Mouse (Mus musculus) stomach, embryonic 16.5 days (tissue): ENCODE data around the gene Dntt. TPM values are rescaled to one million over a fixed set of nuclear protein-coding genes. Genes with fewer than 3 reads are reported as not detected.

Experiments
- ATAC-seq: fragments of 200-750 bp; cut with Nextera tagmentation; 2 replicates; pipeline ENCODE4 v1.8.0; 2017; ENCODE audit warnings: moderate number of reproducible peaks, moderate TSS enrichment; ENCODE audit not compliant: insufficient read depth, low FRiP score
- H3K27ac ChIP-seq: fragments of 300-500 bp; sonication (generic); 2 replicates; pipeline ENCODE4 v1.5.1; 2014; ENCODE audit warnings: low read length
- H3K27me3 ChIP-seq: fragments of 300-500 bp; sonication (generic); 2 replicates; pipeline ENCODE4 v1.6.1; 2014; ENCODE audit warnings: low read length, control low read depth, mixed read lengths; ENCODE audit not compliant: control insufficient read depth, insufficient read depth
- H3K36me3 ChIP-seq: fragments of 300-500 bp; sonication (generic); 2 replicates; pipeline ENCODE4 v1.6.1; 2014; ENCODE audit warnings: low read length; ENCODE audit not compliant: control insufficient read depth, insufficient read depth
- H3K4me1 ChIP-seq: fragments of 300-500 bp; sonication (generic); 2 replicates; pipeline ENCODE4 v1.6.1; 2014; ENCODE audit warnings: low read length, control low read depth, mixed read lengths; ENCODE audit not compliant: control insufficient read depth, insufficient read depth
- H3K4me2 ChIP-seq: fragments of 300-500 bp; sonication (generic); 2 replicates; pipeline ENCODE4 v1.6.1; 2014; ENCODE audit warnings: low read depth, low read length, mixed read lengths
- H3K4me3 ChIP-seq: fragments of 300-500 bp; sonication (generic); replicated peaks from 2 replicates; pipeline ENCODE4 v1.5.1; 2014; ENCODE audit warnings: mild to moderate bottlenecking, low read length
- H3K9ac ChIP-seq: fragments of 300-500 bp; sonication (generic); 2 replicates; pipeline ENCODE4 v1.6.1; 2014; ENCODE audit warnings: low read length
- H3K9me3 ChIP-seq: fragments of 300-500 bp; sonication (generic); replicated peaks from 2 replicates; pipeline ENCODE4 v1.6.1; 2016; ENCODE audit warnings: low read length, control low read depth; ENCODE audit not compliant: control insufficient read depth
- WGBS: fragments of 180-500 bp; shearing (Covaris S2); extraction: QIAGEN DNeasy Blood & Tissue Kit; methylation state at CpG from one replicate; pipeline ENCODE4 v1.1.7; 2014; 5-methylcytosine and 5-hydroxymethylcytosine counted together
- polyA plus RNA-seq: library from polyadenylated mRNA; unstranded; fragments of >200 nt; fragmentation: Nextera tagmentation; extraction: Ambion mirVana; gene quantifications from 2 replicates; pipeline ENCODE4 v1.2.1, GENCODE M21; 2015

Dntt gene
- polyA plus RNA-seq, 1 experiment from 2014 or later, result not detected

GRCm38 (mm10) chr19:41073746-41074455 is 44.8 kb downstream of the Dntt start:
- Histone ChIP-seq H3K4me1 (no peaks in the 10 kb centered on the region), H3K27ac (no peak overlapping the region), H3K4me2 (no peak overlapping the region), H3K27me3 (no peaks in the 10 kb centered on the region), H3K36me3 (no peaks in the 10 kb centered on the region), H3K9me3 (no peaks in the 10 kb centered on the region), H3K4me3 (no peak overlapping the region), H3K9ac (no peak overlapping the region)
- no peak for ATAC-seq
- WGBS, result 83% methylated on average over 14 of the region's 14 CpGs

- Histone ChIP-seq H3K4me1 (no peaks in the 10 kb centered on the region), H3K4me2 (no peak within 1 kb of the TSS), H3K9me3 (no peaks in the 10 kb centered on the region), H3K4me3 (no peak within 1 kb of the TSS), H3K9ac (no peak within 1 kb of the TSS), H3K36me3 (no peaks in the 10 kb centered on the region), H3K27ac (no peak within 1 kb of the TSS), H3K27me3 (no peaks in the 10 kb centered on the region)
- ATAC-seq, result no peak
- WGBS, result 69% methylated on average over 3 of the region's 3 CpGs
Measured at GRCm38 (mm10) chr19:41076906-41077305, 47.8 kb downstream of the Dntt start, which contains the start of gene Opalin. TSS of gene Opalin (minus strand) at chr19:41077113.

GRCm38 (mm10) chr19:41081589-41081988 is 52.5 kb downstream of the Dntt start:
- Histone ChIP-seq H3K9ac (no peak overlapping the region), H3K4me2 (no peak overlapping the region), H3K36me3 (no peaks in the 10 kb centered on the region), H3K4me1 (no peaks in the 10 kb centered on the region), H3K9me3 (no peaks in the 10 kb centered on the region), H3K4me3 (no peak overlapping the region), H3K27me3 (no peaks in the 10 kb centered on the region), H3K27ac (no peak overlapping the region)
- WGBS, result 59% methylated on average over 3 of the region's 3 CpGs
- no peak for ATAC-seq

GRCm38 (mm10) chr19:41083646-41084045 is 54.6 kb downstream of the Dntt start:
- Histone ChIP-seq H3K4me2 (no peak overlapping the region), H3K9me3 (no peaks in the 10 kb centered on the region), H3K27ac (no peak overlapping the region), H3K9ac (no peak overlapping the region), H3K27me3 (peaks cover 8% of the 10 kb centered on the region; the same call in 1 of the 2 replicates), H3K36me3 (no peaks in the 10 kb centered on the region), H3K4me1 (no peaks in the 10 kb centered on the region), H3K4me3 (no peak overlapping the region)
- ATAC-seq, result no peak
- 85% methylated on average over 14 of the region's 14 CpGs for WGBS

GRCm38 (mm10) chr19:41086289-41086688 is 57.2 kb downstream of the Dntt start:
- no peak overlapping the region for H3K4me3 ChIP-seq
- 83% methylated on average over 6 of the region's 6 CpGs for WGBS
- no peak for ATAC-seq

GRCm38 (mm10) chr19:41086700-41087099 is 57.6 kb downstream of the Dntt start:
- no peak overlapping the region for H3K9ac ChIP-seq
- H3K4me1 ChIP-seq, result no peaks in the 10 kb centered on the region
- 2% methylated on average over 2 of the region's 2 CpGs for WGBS
- H3K27me3 ChIP-seq, result peaks cover 8% of the 10 kb centered on the region; the same call in 1 of the 2 replicates
- H3K9me3 ChIP-seq, result no peaks in the 10 kb centered on the region
- H3K4me2 ChIP-seq, result no peak overlapping the region
- no peak overlapping the region for H3K27ac ChIP-seq
- no peak overlapping the region for H3K4me3 ChIP-seq
- H3K36me3 ChIP-seq, result no peaks in the 10 kb centered on the region
- ATAC-seq, result peak; percentile 51; the same call in 1 of the 2 replicates

More at GRCm38 (mm10) chr19:41086289-41086688, 57.2 kb downstream of the Dntt start:
- Histone ChIP-seq H3K36me3 (no peaks in the 10 kb centered on the region), H3K27ac (no peak overlapping the region), H3K4me1 (no peaks in the 10 kb centered on the region), H3K9me3 (no peaks in the 10 kb centered on the region), H3K27me3 (peaks cover 8% of the 10 kb centered on the region; the same call in 1 of the 2 replicates), H3K9ac (no peak overlapping the region), H3K4me2 (no peak overlapping the region)

- H3K27ac ChIP-seq, result no peak overlapping the region
- H3K36me3 ChIP-seq, result no peaks in the 10 kb centered on the region
- no peaks in the 10 kb centered on the region for H3K9me3 ChIP-seq
- H3K9ac ChIP-seq, result no peak overlapping the region
- no peak for ATAC-seq
- H3K4me2 ChIP-seq, result no peak overlapping the region
- H3K27me3 ChIP-seq, result peaks cover 8% of the 10 kb centered on the region; the same call in 1 of the 2 replicates
- WGBS, result 63% methylated on average over 4 of the region's 4 CpGs
- H3K4me1 ChIP-seq, result no peaks in the 10 kb centered on the region
- H3K4me3 ChIP-seq, result no peak overlapping the region
Measured at GRCm38 (mm10) chr19:41087901-41088300, 58.8 kb downstream of the Dntt start.

- WGBS, result 34% methylated on average over 18 of the region's 18 CpGs
- Histone ChIP-seq H3K4me1 (no peaks in the 10 kb centered on the region), H3K9ac (0 out of 2 replicates have a peak overlapping the region, but pooled peaks have one; percentile 11), H3K9me3 (no peaks in the 10 kb centered on the region), H3K4me2 (no peak overlapping the region), H3K4me3 (no peak overlapping the region), H3K27me3 (peaks cover 8% of the 10 kb centered on the region; the same call in 1 of the 2 replicates), H3K36me3 (no peaks in the 10 kb centered on the region), H3K27ac (no peak overlapping the region)
- ATAC-seq, result no peak
Measured at GRCm38 (mm10) chr19:41088491-41088890, 59.4 kb downstream of the Dntt start.

GRCm38 (mm10) chr19:41089833-41090232 is 60.8 kb downstream of the Dntt start:
- Histone ChIP-seq H3K4me3 (no peak overlapping the region), H3K27ac (no peak overlapping the region), H3K9ac (no peak overlapping the region), H3K4me2 (no peak overlapping the region), H3K27me3 (peaks cover 8% of the 10 kb centered on the region; the same call in 1 of the 2 replicates), H3K9me3 (no peaks in the 10 kb centered on the region), H3K4me1 (no peaks in the 10 kb centered on the region), H3K36me3 (no peaks in the 10 kb centered on the region)
- ATAC-seq, result no peak
- WGBS, result 11% methylated on average over 5 of the region's 5 CpGs
